Mouse (Mus musculus): ENCODE results near the gene Lnp1. TPM values are rescaled to one million over a fixed set of nuclear protein-coding genes. Genes with fewer than 3 reads are reported as not detected.
"Not testable (repeated sequence)": the region's sequence is repeated elsewhere in the genome, so short reads cannot be mapped to it uniquely, and the experiment has no call there.

Gene Lnp1
- polyA plus RNA-seq (2012; ENCODE audit: insufficient read depth, insufficient read length, missing spikeins): not detected in 2 replicates

GRCm38 (mm10) chr16:56928023-56928422 lies at the start of gene Lnp1:
Gene Lnp1 (minus strand): TSS chr16:56928061.
- no peak for TF ChIP-seq POLR2A (IDR thresholded peaks at IDR 0.05; ENCODE audit: borderline replicate concordance, low read depth, low read length)
- TF ChIP-seq CTCF (IDR thresholded peaks at IDR 0.05; ENCODE audit: low read depth, low read length): no peak
- Histone ChIP-seq H3K4me1 (ENCODE audit: control insufficient read depth, insufficient read depth, low read length) (no peaks in the 10 kb centered on the region), H3K27ac (ENCODE audit: insufficient read depth, low read depth, low read length) (no peak within 1 kb of the TSS), H3K4me3 (ENCODE audit: insufficient read depth, low read length) (no peak within 1 kb of the TSS)

- no peaks in the 10 kb centered on the region for H3K4me1 ChIP-seq (ENCODE audit: control insufficient read depth, insufficient read depth, low read length)
- H3K4me3 ChIP-seq (ENCODE audit: insufficient read depth, low read length): no peak overlapping the region
- no peak overlapping the region for H3K27ac ChIP-seq (ENCODE audit: insufficient read depth, low read depth, low read length)
- TF ChIP-seq CTCF (IDR thresholded peaks at IDR 0.05; ENCODE audit: low read depth, low read length) (no peak), POLR2A (IDR thresholded peaks at IDR 0.05; ENCODE audit: borderline replicate concordance, low read depth, low read length) (no peak)
These were observed 46.8 kb upstream of the Lnp1 start for GRCm38 (mm10) chr16:56974646-56975045.

DNA sequence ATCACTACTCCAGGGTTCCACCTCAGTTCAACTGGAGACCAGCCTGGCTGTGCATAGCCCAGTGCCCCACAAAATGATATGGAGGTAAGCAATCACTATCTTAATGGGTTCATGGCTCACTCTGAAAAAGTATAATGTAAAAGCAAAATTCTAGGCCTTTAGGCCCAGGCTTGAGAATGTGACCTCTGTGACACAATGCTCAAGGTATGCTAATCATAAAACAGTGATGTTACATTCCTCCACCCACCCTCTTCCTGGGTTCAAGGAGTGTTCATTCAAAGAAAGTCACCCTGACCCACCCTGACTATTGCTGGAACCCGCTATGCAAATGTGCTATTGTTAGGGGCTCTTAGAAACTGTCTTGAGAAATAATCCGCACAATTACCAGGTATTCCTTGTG lies 30.4 kb upstream of the Lnp1 start:
- H3K4me1 ChIP-seq (ENCODE audit: control insufficient read depth, insufficient read depth, low read length); H3K27ac ChIP-seq (ENCODE audit: insufficient read depth, low read depth, low read length); H3K4me3 ChIP-seq (ENCODE audit: insufficient read depth, low read length): not testable (repeated sequence)

DNA sequence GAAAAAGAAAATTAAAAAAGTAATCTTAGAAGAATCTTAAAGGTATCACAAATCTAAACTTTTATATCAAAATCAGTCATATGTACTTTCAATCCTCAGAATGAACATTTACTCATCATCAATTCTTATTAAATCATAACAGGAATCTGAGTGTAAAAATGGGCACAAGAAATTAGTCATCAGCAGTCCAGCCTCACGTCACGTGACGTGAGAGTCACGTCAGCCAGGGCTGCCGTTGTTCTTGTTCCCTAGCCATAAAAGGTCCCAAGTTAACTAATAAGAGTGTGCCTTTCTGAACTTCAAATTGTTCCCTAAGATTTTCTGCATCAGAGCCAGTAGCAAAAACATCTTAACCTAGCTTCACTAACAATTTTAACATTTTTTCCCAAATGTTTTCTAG lies 21.2 kb upstream of the Lnp1 start:
- TF ChIP-seq POLR2A (IDR thresholded peaks at IDR 0.05; ENCODE audit: borderline replicate concordance, low read depth, low read length) (no peak), CTCF (IDR thresholded peaks at IDR 0.05; ENCODE audit: low read depth, low read length) (no peak)
- Histone ChIP-seq H3K27ac (ENCODE audit: insufficient read depth, low read depth, low read length) (no peak overlapping the region), H3K4me1 (ENCODE audit: control insufficient read depth, insufficient read depth, low read length) (no peaks in the 10 kb centered on the region), H3K4me3 (ENCODE audit: insufficient read depth, low read length) (no peak overlapping the region)

- TF ChIP-seq CTCF (IDR thresholded peaks at IDR 0.05; ENCODE audit: low read depth, low read length) (no peak), POLR2A (IDR thresholded peaks at IDR 0.05; ENCODE audit: borderline replicate concordance, low read depth, low read length) (no peak)
- Histone ChIP-seq H3K27ac (ENCODE audit: insufficient read depth, low read depth, low read length) (no peak overlapping the region), H3K4me3 (ENCODE audit: insufficient read depth, low read length) (no peak overlapping the region), H3K4me1 (ENCODE audit: control insufficient read depth, insufficient read depth, low read length) (no peaks in the 10 kb centered on the region)
These were observed 14.5 kb upstream of the Lnp1 start for GRCm38 (mm10) chr16:56942341-56942740.

DNA sequence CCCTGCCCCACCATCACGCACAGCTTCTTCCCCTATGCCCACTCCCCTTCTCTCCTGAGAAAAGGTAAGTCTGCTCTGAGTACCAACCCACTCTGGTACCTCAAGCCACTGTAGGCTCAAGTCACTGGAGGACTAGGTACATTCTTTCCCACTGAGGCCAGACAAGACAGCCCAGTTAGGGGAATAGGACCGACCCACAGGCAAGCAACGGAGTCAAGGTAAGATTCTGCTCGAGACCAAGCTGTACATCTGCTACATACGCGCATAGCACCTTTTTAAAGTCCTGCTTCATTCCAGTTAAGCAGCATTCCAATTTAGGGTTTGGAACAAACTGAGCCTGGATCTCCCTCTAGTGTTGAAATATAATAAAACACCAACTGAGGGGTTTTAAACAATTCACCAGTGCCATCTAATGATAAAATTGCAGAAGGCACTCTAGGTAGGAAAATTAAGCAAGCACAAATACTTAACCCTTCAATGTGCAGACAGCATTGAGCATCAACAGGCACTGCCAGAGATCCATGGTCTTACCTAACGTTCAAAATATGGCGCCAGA lies 7.7 kb downstream of the Lnp1 start:
- Histone ChIP-seq H3K4me3 (ENCODE audit: insufficient read depth, low read length) (no peak overlapping the region), H3K27ac (ENCODE audit: insufficient read depth, low read depth, low read length) (no peak overlapping the region), H3K4me1 (ENCODE audit: control insufficient read depth, insufficient read depth, low read length) (no peaks in the 10 kb centered on the region)
- TF ChIP-seq CTCF (IDR thresholded peaks at IDR 0.05; ENCODE audit: low read depth, low read length): no peak

- no peak overlapping the region for H3K4me3 ChIP-seq (ENCODE audit: insufficient read depth, low read length)
- H3K27ac ChIP-seq (ENCODE audit: insufficient read depth, low read depth, low read length): no peak overlapping the region
- no peaks in the 10 kb centered on the region for H3K4me1 ChIP-seq (ENCODE audit: control insufficient read depth, insufficient read depth, low read length)
- TF ChIP-seq CTCF (IDR thresholded peaks at IDR 0.05; ENCODE audit: low read depth, low read length): no peak
- TF ChIP-seq POLR2A (IDR thresholded peaks at IDR 0.05; ENCODE audit: borderline replicate concordance, low read depth, low read length): no peak
These were observed 10.6 kb downstream of the Lnp1 start for GRCm38 (mm10) chr16:56917230-56917629.

DNA sequence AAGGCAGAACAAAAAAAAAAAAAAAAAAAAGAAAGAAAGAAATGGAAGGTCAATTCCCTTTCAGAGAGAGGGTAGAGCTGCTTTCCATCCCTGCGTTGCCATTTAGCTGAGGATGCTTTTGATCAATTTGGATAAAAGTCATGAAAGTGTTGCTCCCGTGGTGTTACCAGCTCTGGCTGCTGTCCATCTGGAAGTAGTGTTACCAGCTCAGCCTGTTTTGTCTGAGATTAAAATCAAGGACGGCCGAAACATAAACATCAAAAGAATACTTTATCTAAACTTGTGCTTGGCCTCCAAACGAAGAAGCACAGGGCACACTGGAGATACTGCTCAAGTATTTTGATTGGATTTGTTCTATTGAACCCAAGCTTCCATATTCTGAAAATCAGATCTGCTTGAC lies 18.9 kb downstream of the Lnp1 start:
- Histone ChIP-seq H3K4me1 (ENCODE audit: control insufficient read depth, insufficient read depth, low read length) (no peaks in the 10 kb centered on the region), H3K27ac (ENCODE audit: insufficient read depth, low read depth, low read length) (no peak overlapping the region), H3K4me3 (ENCODE audit: insufficient read depth, low read length) (no peak overlapping the region)
- no peak for TF ChIP-seq POLR2A (IDR thresholded peaks at IDR 0.05; ENCODE audit: borderline replicate concordance, low read depth, low read length)
- no peak for TF ChIP-seq CTCF (IDR thresholded peaks at IDR 0.05; ENCODE audit: low read depth, low read length)

DNA sequence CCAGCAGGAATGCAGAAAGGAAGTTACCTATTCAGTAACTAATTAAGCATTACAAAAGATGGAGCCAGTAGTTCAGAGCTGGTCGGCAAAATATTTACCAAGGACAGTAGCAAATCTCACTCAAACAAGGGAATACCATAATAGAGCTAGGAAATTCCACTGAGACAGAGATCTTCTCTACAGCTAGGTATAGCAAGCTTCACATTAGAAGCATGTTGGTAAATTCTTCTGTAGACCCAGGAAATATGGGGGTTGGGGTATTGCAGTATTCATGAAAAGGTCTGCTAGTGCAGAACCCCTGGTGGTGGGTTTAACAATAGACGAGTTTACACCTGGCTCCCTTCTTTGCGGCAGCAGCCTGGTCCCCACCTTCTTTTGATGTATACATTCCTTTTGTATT lies 25.7 kb downstream of the Lnp1 start:
- H3K27ac ChIP-seq (ENCODE audit: insufficient read depth, low read depth, low read length); H3K4me3 ChIP-seq (ENCODE audit: insufficient read depth, low read length); H3K4me1 ChIP-seq (ENCODE audit: control insufficient read depth, insufficient read depth, low read length): not testable (repeated sequence)

- Histone ChIP-seq H3K27ac (ENCODE audit: insufficient read depth, low read depth, low read length) (no peak overlapping the region), H3K4me1 (ENCODE audit: control insufficient read depth, insufficient read depth, low read length) (no peaks in the 10 kb centered on the region)
- TF ChIP-seq CTCF (IDR thresholded peaks at IDR 0.05; ENCODE audit: low read depth, low read length) (no peak), POLR2A (IDR thresholded peaks at IDR 0.05; ENCODE audit: borderline replicate concordance, low read depth, low read length) (no peak)
These were observed 36.3 kb downstream of the Lnp1 start for GRCm38 (mm10) chr16:56891583-56891982.

DNA sequence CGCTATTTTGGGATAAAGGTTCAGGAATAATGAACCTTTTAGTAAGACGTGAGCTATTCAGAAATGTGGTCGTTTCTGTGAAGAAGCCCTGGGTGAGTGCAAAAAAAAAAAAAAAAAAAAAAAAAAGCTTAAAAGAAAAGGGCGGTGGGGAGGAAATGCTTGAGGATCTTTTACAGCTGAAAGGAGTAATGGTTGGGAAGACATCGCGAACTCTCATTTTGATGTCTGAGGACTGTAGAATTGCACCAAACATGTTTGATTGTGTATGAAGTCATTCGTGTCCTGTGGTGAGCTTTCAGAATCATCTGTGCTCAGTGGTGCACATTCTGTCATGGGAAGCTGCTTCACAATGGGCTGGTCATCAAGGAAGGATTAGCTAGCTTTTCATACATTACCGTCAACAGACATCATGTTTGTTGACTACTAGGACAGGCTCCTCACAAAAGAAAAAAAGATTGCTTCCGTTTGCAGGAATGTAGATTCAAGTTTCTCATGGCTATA lies 41.2 kb downstream of the Lnp1 start:
- Histone ChIP-seq H3K4me3 (ENCODE audit: insufficient read depth, low read length) (no peak overlapping the region), H3K4me1 (ENCODE audit: control insufficient read depth, insufficient read depth, low read length) (no peaks in the 10 kb centered on the region), H3K27ac (ENCODE audit: insufficient read depth, low read depth, low read length) (no peak overlapping the region)
- TF ChIP-seq POLR2A (IDR thresholded peaks at IDR 0.05; ENCODE audit: borderline replicate concordance, low read depth, low read length) (no peak), CTCF (IDR thresholded peaks at IDR 0.05; ENCODE audit: low read depth, low read length) (no peak)

More at GRCm38 (mm10) chr16:56891583-56891982, 36.3 kb downstream of the Lnp1 start:
- H3K4me3 ChIP-seq (ENCODE audit: insufficient read depth, low read length): no peak overlapping the region
